Mouse (Mus musculus): Measurements from ENCODE around the gene Lrrc74a. TPM values are rescaled to one million over a fixed set of nuclear protein-coding genes. Genes with fewer than 3 reads are reported as not detected.
A peak's percentile ranks its signal among the peaks of the same experiment; 100 is the strongest.

The Lrrc74a gene
- polyA plus RNA-seq, 1 experiment from 2014 or later, result not detected

DNA sequence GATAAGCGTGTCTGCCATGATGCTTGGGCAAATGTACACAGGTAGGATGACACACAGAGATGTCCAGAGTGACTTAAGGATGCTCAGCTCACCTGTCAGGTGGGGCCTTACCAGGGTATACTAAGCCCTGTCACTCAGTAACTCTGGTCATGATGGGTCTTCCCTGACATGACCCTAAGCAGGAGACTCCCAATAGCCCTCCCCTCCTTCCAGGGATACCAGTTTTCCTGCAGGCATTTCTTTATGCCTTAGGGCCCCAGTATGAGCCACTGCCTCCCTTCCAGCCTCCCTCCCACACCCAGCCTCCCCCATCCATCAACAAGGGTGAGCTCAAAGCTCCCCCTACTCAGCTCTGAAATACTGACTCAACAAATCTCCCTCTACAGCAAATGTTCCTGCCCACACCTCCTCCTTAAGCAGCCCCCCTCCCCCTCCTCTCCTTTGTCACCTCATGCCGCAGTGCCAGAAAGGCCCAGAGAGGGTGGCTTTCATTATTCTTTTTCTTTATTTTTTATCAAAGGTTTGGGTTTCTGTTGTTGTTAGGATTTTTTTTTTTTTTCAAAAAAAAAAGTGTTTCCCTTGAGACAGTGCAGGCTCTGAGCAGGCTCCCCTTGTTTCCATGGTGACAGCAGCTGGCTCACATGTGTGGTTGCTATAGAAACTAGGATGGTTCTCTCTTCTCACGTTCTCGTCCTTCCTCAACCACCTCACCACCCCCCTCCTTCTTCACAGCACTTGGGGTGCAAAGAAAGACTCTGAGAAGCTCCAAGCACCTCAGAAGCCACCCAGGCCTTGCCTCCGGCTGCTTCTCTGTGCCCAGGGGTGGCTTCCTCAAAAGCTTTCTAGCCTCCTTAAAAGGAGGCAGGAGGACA, 73.0 kb downstream of the Lrrc74a start:
- WGBS, result 19% methylated on average over 5 of the region's 5 CpGs
- H3K9me3 ChIP-seq, result no peaks in the 10 kb centered on the region
- H3K4me2 ChIP-seq (replicated peaks), result peak overlapping the region; percentile 44
- H3K36me3 ChIP-seq, result no peaks in the 10 kb centered on the region
- H3K27me3 ChIP-seq, result no peaks in the 10 kb centered on the region
- H3K9ac ChIP-seq, result peak overlapping the region; percentile 11; the same call in 1 of the 2 replicates
- peak; percentile 28 for ATAC-seq (ENCODE audit: insufficient number of reproducible peaks, insufficient read depth, low FRiP score, low TSS enrichment)
- H3K27ac ChIP-seq, result peak overlapping the region; percentile 88
- peaks cover 78% of the 10 kb centered on the region for H3K4me1 ChIP-seq
- H3K4me3 ChIP-seq, result no peak overlapping the region

- no peaks in the 10 kb centered on the region for H3K36me3 ChIP-seq
- H3K4me3 ChIP-seq, result no peak overlapping the region
- peaks cover 72% of the 10 kb centered on the region for H3K4me1 ChIP-seq
- H3K27ac ChIP-seq, result peak overlapping the region; percentile 88
- ATAC-seq (ENCODE audit: insufficient number of reproducible peaks, insufficient read depth, low FRiP score, low TSS enrichment), result no peak
- H3K9me3 ChIP-seq, result no peaks in the 10 kb centered on the region
- H3K9ac ChIP-seq, result no peak overlapping the region
- peak overlapping the region; percentile 44; the same call in 1 of the 2 replicates for H3K4me2 ChIP-seq (replicated peaks)
- 25% methylated on average over 4 of the region's 4 CpGs for WGBS
- H3K27me3 ChIP-seq, result no peaks in the 10 kb centered on the region
These were observed 73.6 kb downstream of the Lrrc74a start for GRCm38 (mm10) chr12:86807795-86808128.

- Histone ChIP-seq H3K4me2 (replicated peaks) (no peak overlapping the region), H3K27me3 (no peaks in the 10 kb centered on the region), H3K36me3 (no peaks in the 10 kb centered on the region), H3K9ac (no peak overlapping the region), H3K4me3 (no peak overlapping the region), H3K4me1 (peaks cover 61% of the 10 kb centered on the region), H3K9me3 (no peaks in the 10 kb centered on the region), H3K27ac (no peak overlapping the region)
- WGBS, result 84% methylated on average over 4 of the region's 4 CpGs
- ATAC-seq (ENCODE audit: insufficient number of reproducible peaks, insufficient read depth, low FRiP score, low TSS enrichment), result no peak
These were observed 74.7 kb downstream of the Lrrc74a start for GRCm38 (mm10) chr12:86808856-86809255.

DNA sequence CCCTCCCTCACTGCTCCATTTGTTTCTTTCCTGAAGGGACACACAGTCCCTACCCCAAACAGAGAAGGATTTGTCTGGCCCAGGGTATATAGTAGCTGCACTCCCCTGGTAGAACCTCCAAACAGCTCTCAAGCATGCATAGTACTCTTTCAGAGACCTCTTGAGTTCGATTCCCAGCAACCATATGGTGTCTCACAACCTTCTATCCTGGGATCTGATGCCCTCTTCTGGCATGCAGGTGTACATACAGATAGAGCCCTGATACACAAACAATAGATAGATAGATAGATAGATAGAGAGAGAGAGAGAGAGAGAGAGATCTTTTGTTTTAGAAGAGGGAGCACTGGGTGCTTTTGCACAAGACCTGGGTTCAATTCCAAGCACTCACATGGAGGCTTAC, 75.9 kb downstream of the Lrrc74a start:
- peaks cover 51% of the 10 kb centered on the region for H3K4me1 ChIP-seq
- 90% methylated on average over 1 of the region's 1 CpGs for WGBS
- H3K36me3 ChIP-seq, result no peaks in the 10 kb centered on the region
- peak overlapping the region; percentile 81; the same call in 1 of the 2 replicates for H3K27ac ChIP-seq
- no peaks in the 10 kb centered on the region for H3K27me3 ChIP-seq
- ATAC-seq (ENCODE audit: insufficient number of reproducible peaks, insufficient read depth, low FRiP score, low TSS enrichment), result no peak
- no peak overlapping the region for H3K4me3 ChIP-seq
- no peak overlapping the region for H3K9ac ChIP-seq
- no peaks in the 10 kb centered on the region for H3K9me3 ChIP-seq
- H3K4me2 ChIP-seq (replicated peaks), result no peak overlapping the region

GRCm38 (mm10) chr12:86810725-86811444, 76.7 kb downstream of the Lrrc74a start:
- Histone ChIP-seq H3K27me3 (no peaks in the 10 kb centered on the region), H3K4me1 (peaks cover 56% of the 10 kb centered on the region), H3K4me2 (replicated peaks) (no peak overlapping the region), H3K9ac (no peak overlapping the region), H3K27ac (peak overlapping the region; percentile 81), H3K36me3 (no peaks in the 10 kb centered on the region), H3K9me3 (no peaks in the 10 kb centered on the region), H3K4me3 (no peak overlapping the region)
- ATAC-seq (ENCODE audit: insufficient number of reproducible peaks, insufficient read depth, low FRiP score, low TSS enrichment), result no peak
- 46% methylated on average over 11 of the region's 11 CpGs for WGBS

- ATAC-seq (ENCODE audit: insufficient number of reproducible peaks, insufficient read depth, low FRiP score, low TSS enrichment), result no peak
- no peaks in the 10 kb centered on the region for H3K36me3 ChIP-seq
- H3K9ac ChIP-seq, result no peak overlapping the region
- no peak overlapping the region for H3K4me2 ChIP-seq (replicated peaks)
- no peaks in the 10 kb centered on the region for H3K9me3 ChIP-seq
- H3K27ac ChIP-seq, result no peak overlapping the region
- whole genome bisulfite sequencing, result 71% methylated on average over 3 of the region's 3 CpGs
- H3K27me3 ChIP-seq, result no peaks in the 10 kb centered on the region
- H3K4me3 ChIP-seq, result no peak overlapping the region
- peaks cover 56% of the 10 kb centered on the region for H3K4me1 ChIP-seq
These were observed 78.6 kb downstream of the Lrrc74a start for GRCm38 (mm10) chr12:86812782-86813181.

Other genes starting within 250 kb of the Lrrc74a start
- gene Vash1, start 55.7 kb upstream of the Lrrc74a start, polyA plus RNA-seq (2016; fragmentation: Nextera tagmentation; extraction: Ambion mirVana), result 18.8 and 19.3 TPM in 2 replicates
- gene Angel1, start 7.9 kb upstream of the Lrrc74a start, polyA plus RNA-seq (2016; fragmentation: Nextera tagmentation; extraction: Ambion mirVana), result 12.9 and 13.9 TPM in 2 replicates
- gene Irf2bpl, start 150.4 kb downstream of the Lrrc74a start, polyA plus RNA-seq (2016; fragmentation: Nextera tagmentation; extraction: Ambion mirVana), result 53.9 and 59.2 TPM in 2 replicates
- 29.2 and 31.9 TPM in 2 replicates for gene Cipc, start 212.7 kb downstream of the Lrrc74a start, polyA plus RNA-seq (2016; fragmentation: Nextera tagmentation; extraction: Ambion mirVana)